Mouse (Mus musculus) intestine, embryonic 14.5 days (tissue): ENCODE results near the gene Ifi211. TPM values are rescaled to one million over a fixed set of nuclear protein-coding genes. Genes with fewer than 3 reads are reported as not detected.
"Not testable (repeated sequence)": the region's sequence is repeated elsewhere in the genome, so short reads cannot be mapped to it uniquely, and the experiment has no call there.

Experiments
- ATAC-seq: fragments of 200-750 bp; cut with Nextera tagmentation; replicated peaks from 2 replicates; pipeline ENCODE4 v1.8.0; 2017; ENCODE audit warnings: low read depth, moderate number of reproducible peaks, moderate TSS enrichment, moderate library complexity; ENCODE audit not compliant: low FRiP score, low TSS enrichment
- DNase-seq: peaks from one replicate; pipeline ENCODE4 v3.0.0-alpha.2; 2018; ENCODE audit warnings: low spot score
- H3K27ac ChIP-seq: fragments of 300-500 bp; sonication (generic); 2 replicates; pipeline ENCODE4 v1.5.1; 2014; ENCODE audit warnings: low read depth, mild to moderate bottlenecking, control low read depth
- H3K27me3 ChIP-seq: fragments of 300-500 bp; sonication (generic); replicated peaks from 2 replicates; pipeline ENCODE4 v1.6.1; 2014; ENCODE audit warnings: low read length, control low read depth; ENCODE audit not compliant: control insufficient read depth, insufficient read depth
- H3K36me3 ChIP-seq: fragments of 300-500 bp; sonication (generic); 2 replicates; pipeline ENCODE4 v1.6.1; 2014; ENCODE audit warnings: low read length, control low read depth; ENCODE audit not compliant: control insufficient read depth, insufficient read depth
- H3K4me1 ChIP-seq: fragments of 300-500 bp; sonication (generic); replicated peaks from 2 replicates; pipeline ENCODE4 v1.6.1; 2014; ENCODE audit warnings: low read length, control low read depth, mixed read lengths; ENCODE audit not compliant: control insufficient read depth, insufficient read depth
- H3K4me2 ChIP-seq: fragments of 300-500 bp; sonication (generic); 2 replicates; pipeline ENCODE4 v1.6.1; 2014; ENCODE audit warnings: low read length
- H3K4me3 ChIP-seq: fragments of 300-500 bp; sonication (generic); 2 replicates; pipeline ENCODE4 v1.5.1; 2014; ENCODE audit warnings: low read depth, low read length, control low read depth, mixed read lengths
- H3K9ac ChIP-seq: fragments of 300-500 bp; sonication (generic); 2 replicates; pipeline ENCODE4 v1.6.1; 2014; ENCODE audit warnings: mild to moderate bottlenecking, low read length
- H3K9me3 ChIP-seq: fragments of 300-500 bp; sonication (generic); 2 replicates; pipeline ENCODE4 v1.6.1; 2016; ENCODE audit warnings: low read length, control low read depth; ENCODE audit not compliant: control insufficient read depth
- WGBS: fragments of 180-500 bp; shearing (Covaris S2); extraction: QIAGEN DNeasy Blood & Tissue Kit; methylation state at CpG from one replicate; pipeline ENCODE4 v1.1.7; 2014; 5-methylcytosine and 5-hydroxymethylcytosine counted together
- polyA plus RNA-seq: library from polyadenylated mRNA; unstranded; fragments of >200 nt; fragmentation: Nextera tagmentation; extraction: Ambion mirVana; gene quantifications from 2 replicates; pipeline ENCODE4 v1.2.1, GENCODE M21; 2014

The Ifi211 gene
- polyA plus RNA-seq, 1 experiment from 2014 or later = 0.64 TPM

- ATAC-seq, H3K27ac ChIP-seq, H3K4me3 ChIP-seq, H3K4me1 ChIP-seq, H3K9ac ChIP-seq, H3K9me3 ChIP-seq, H3K36me3 ChIP-seq, DNase-seq, H3K27me3 ChIP-seq, H3K4me2 ChIP-seq: not testable (repeated sequence)
- WGBS = 49% methylated on average over 3 of the region's 3 CpGs
Observed at GRCm38 (mm10) chr1:173941924-173942779, 29.3 kb upstream of the Ifi211 start, which contains the start of the genes Mndal and Ifi203. Gene Mndal (minus strand): TSS chr1:173942491. Gene Ifi203 (minus strand): TSS chr1:173942672.

- H3K4me2 ChIP-seq, ATAC-seq, H3K36me3 ChIP-seq, DNase-seq, H3K9ac ChIP-seq, H3K9me3 ChIP-seq, H3K4me3 ChIP-seq, H3K27ac ChIP-seq, H3K27me3 ChIP-seq, H3K4me1 ChIP-seq: not testable (repeated sequence)
- 80% methylated on average over 2 of the region's 2 CpGs for WGBS
Observed at GRCm38 (mm10) chr1:173941522-173941921, 28.7 kb upstream of the Ifi211 start.

DNA sequence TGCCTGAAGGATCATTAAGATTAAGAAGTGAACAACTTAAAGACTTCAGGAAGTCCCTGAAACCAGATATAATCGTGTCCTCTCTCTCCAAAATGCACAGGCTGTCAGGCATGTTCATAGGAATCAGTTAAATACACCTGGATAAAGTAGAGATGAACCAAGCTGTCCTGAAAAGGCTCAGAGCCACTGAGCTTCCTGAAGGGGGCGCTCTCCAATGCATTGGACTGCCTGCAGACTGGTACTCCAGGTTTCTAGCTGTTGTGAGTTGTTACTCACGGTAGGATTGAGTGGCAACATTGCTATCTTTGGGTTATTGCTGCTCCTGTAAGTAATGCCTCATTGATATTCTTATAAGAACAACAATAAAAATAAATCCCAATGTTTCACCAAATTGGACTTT is 6.4 kb upstream of the Ifi211 start:
- not testable (repeated sequence) for ATAC-seq, H3K36me3 ChIP-seq, H3K4me2 ChIP-seq, DNase-seq, H3K4me3 ChIP-seq, H3K27ac ChIP-seq, H3K4me1 ChIP-seq, H3K27me3 ChIP-seq, H3K9me3 ChIP-seq, H3K9ac ChIP-seq
- 78% methylated on average over 2 of the region's 3 CpGs for WGBS

DNA sequence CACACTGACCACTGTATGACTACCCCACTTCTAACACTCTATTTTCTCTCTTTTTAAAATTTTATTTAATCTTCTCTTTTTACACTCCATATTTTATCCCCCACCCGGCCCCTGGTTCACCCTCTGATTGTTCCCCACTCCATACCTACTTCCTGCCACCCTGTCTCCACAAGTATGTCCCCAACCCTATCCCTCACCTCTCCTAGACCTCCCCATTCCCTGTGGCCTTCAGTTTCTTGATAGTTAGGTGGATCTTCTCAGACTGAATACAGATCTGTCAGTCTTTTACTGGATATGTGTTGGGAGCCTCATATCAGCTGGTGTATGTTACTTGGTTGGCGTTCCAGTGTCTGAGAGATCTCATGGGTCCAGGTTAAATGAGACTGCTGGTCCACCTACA is 1.7 kb upstream of the Ifi211 start:
- Histone ChIP-seq H3K9ac (no peak overlapping the region), H3K9me3 (no peaks in the 10 kb centered on the region), H3K4me1 (no peaks in the 10 kb centered on the region), H3K36me3 (no peaks in the 10 kb centered on the region), H3K27ac (no peak overlapping the region), H3K4me2 (no peak overlapping the region), H3K4me3 (no peak overlapping the region), H3K27me3 (no peaks in the 10 kb centered on the region)
- 80% methylated on average over 2 of the region's 2 CpGs for WGBS
- ATAC-seq (no peak), DNase-seq (no peak)

GRCm38 (mm10) chr1:173913256-173913791 is 478 bp upstream of the Ifi211 start:
- not testable (repeated sequence) for H3K4me1 ChIP-seq, H3K9me3 ChIP-seq, H3K4me2 ChIP-seq, H3K27ac ChIP-seq, ATAC-seq, H3K27me3 ChIP-seq, DNase-seq, H3K4me3 ChIP-seq, H3K9ac ChIP-seq, H3K36me3 ChIP-seq

- H3K27me3 ChIP-seq = no peaks in the 10 kb centered on the region
- no peak overlapping the region for H3K27ac ChIP-seq
- 90% methylated on average over 2 of the region's 2 CpGs for whole genome bisulfite sequencing
- no peak overlapping the region for H3K9ac ChIP-seq
- no peaks in the 10 kb centered on the region for H3K4me1 ChIP-seq
- DNase-seq (no peak), ATAC-seq (no peak)
- no peak overlapping the region for H3K4me2 ChIP-seq
- H3K36me3 ChIP-seq = no peaks in the 10 kb centered on the region
- no peaks in the 10 kb centered on the region for H3K9me3 ChIP-seq
- no peak overlapping the region for H3K4me3 ChIP-seq
Observed at GRCm38 (mm10) chr1:173911808-173912464, 910 bp downstream of the Ifi211 start.

- not testable (repeated sequence) for H3K4me1 ChIP-seq, H3K27me3 ChIP-seq, ATAC-seq, H3K9me3 ChIP-seq, H3K9ac ChIP-seq, H3K27ac ChIP-seq, H3K4me2 ChIP-seq, H3K36me3 ChIP-seq, DNase-seq, H3K4me3 ChIP-seq
Observed at GRCm38 (mm10) chr1:173908390-173908789, 4.5 kb downstream of the Ifi211 start.

DNA sequence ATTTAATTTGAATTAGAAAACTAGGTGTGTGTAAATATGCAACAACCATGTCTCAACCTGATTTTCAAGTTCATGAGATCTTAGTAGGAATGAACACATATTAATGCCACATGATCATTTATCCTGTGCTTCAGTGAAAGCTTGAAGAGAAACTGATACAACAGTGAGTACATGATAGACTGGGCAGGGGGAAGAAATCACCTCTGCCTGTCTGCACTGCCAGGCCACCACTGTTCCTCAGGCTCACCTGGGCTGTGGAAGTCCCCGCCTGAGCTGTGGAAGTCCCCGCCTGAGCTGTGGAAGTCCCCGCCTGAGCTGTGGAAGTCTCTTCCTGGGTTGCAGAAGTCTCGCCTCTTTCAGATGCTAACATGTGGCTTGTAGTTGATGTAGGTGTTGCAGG is 7.0 kb downstream of the Ifi211 start:
- H3K36me3 ChIP-seq, H3K4me1 ChIP-seq, ATAC-seq, H3K4me2 ChIP-seq, H3K9ac ChIP-seq, H3K9me3 ChIP-seq, DNase-seq, H3K27ac ChIP-seq, H3K4me3 ChIP-seq, H3K27me3 ChIP-seq: not testable (repeated sequence)
- 87% methylated on average over 4 of the region's 4 CpGs for WGBS
